Mouse (Mus musculus): ENCODE measurements around the gene Bloc1s2. TPM values are rescaled to one million over a fixed set of nuclear protein-coding genes. Genes with fewer than 3 reads are reported as not detected.

The Bloc1s2 gene
- total and polyA plus RNA-seq, 3 experiments, result 151 to 193 TPM; not detected in 1

- Histone ChIP-seq H3K27me3 (ENCODE audit: control insufficient read depth in 1 of 2, insufficient read depth in 2 of 2, low read length in 2 of 2) (peaks cover 18 to 22% of the 10 kb centered on the region in 2 experiments), H3K4me3 (ENCODE audit: control insufficient read depth in 1 of 2, insufficient read depth in 1 of 2, low read depth in 2 of 2, low read length in 2 of 2) (no peak overlapping the region), H3K27ac (ENCODE audit: control insufficient read depth, low read depth, low read length) (no peak overlapping the region), H3K4me1 (ENCODE audit: control insufficient read depth in 1 of 2, insufficient read depth in 2 of 2, low read length in 2 of 2) (no peaks in the 10 kb centered on the region), H3K9me3 (replicated peaks; ENCODE audit: insufficient read depth, low read length) (no peaks in the 10 kb centered on the region), H3K9ac (ENCODE audit: control insufficient read depth, low read depth, low read length, poor library complexity, severe bottlenecking) (no peak overlapping the region), H3K79me2 (ENCODE audit: control insufficient read depth, insufficient read depth, low read length, poor library complexity) (no peaks in the 10 kb centered on the region), H3K36me3 (ENCODE audit: control insufficient read depth in 1 of 2, insufficient read depth in 2 of 2, low read length in 2 of 2) (no peaks in the 10 kb centered on the region)
- DNase-seq (ENCODE audit: low read depth, low spot score), result no peak
- TF ChIP-seq UBTF (IDR thresholded peaks at IDR 0.05; ENCODE audit: borderline replicate concordance, insufficient read depth, low read depth, low read length), result no peak
- no peak for TF ChIP-seq SIN3A (IDR thresholded peaks at IDR 0.05; ENCODE audit: low read length)
- no peak for TF ChIP-seq MYC (IDR thresholded peaks at IDR 0.05; ENCODE audit: low read depth, low read length)
- no peak for TF ChIP-seq MAX (IDR thresholded peaks at IDR 0.05; ENCODE audit: low read length)
- TF ChIP-seq ZNF384 (IDR thresholded peaks at IDR 0.05; ENCODE audit: low read depth, low read length), result no peak
- TF ChIP-seq CHD1 (IDR thresholded peaks at IDR 0.05; ENCODE audit: low read depth, low read length), result no peak
- no peak for TF ChIP-seq ETS1 (IDR thresholded peaks at IDR 0.05; ENCODE audit: low read depth, low read length)
- TF ChIP-seq MYB (IDR thresholded peaks at IDR 0.05; ENCODE audit: low read depth, low read length), result no peak
- TF ChIP-seq E2F4 (IDR thresholded peaks at IDR 0.05; ENCODE audit: borderline replicate concordance, low read depth, low read length), result no peak
- no peak for TF ChIP-seq USF1 (IDR thresholded peaks at IDR 0.05; ENCODE audit: low read depth, low read length)
- no peak for TF ChIP-seq TAL1 (IDR thresholded peaks at IDR 0.05; ENCODE audit: low read length)
- TF ChIP-seq RAD21 (IDR thresholded peaks at IDR 0.05; ENCODE audit: low read depth, low read length), result no peak
- TF ChIP-seq ELF1 (IDR thresholded peaks at IDR 0.05; ENCODE audit: low read depth, low read length), result no peak
- no peak for TF ChIP-seq EP300 (IDR thresholded peaks at IDR 0.05; ENCODE audit: low read depth in 1 of 2, low read length in 2 of 2)
- TF ChIP-seq CHD2 (IDR thresholded peaks at IDR 0.05; ENCODE audit: low read length), result no peak
- TF ChIP-seq GATA1 (IDR thresholded peaks at IDR 0.05; ENCODE audit: low read depth, low read length), result no peak
Observed at GRCm38 (mm10) chr19:44157005-44157404, 10.8 kb upstream of the Bloc1s2 start.

GRCm38 (mm10) chr19:44153781-44154180, 7.5 kb upstream of the Bloc1s2 start:
- peaks cover 28 to 31% of the 10 kb centered on the region in 2 experiments for H3K27me3 ChIP-seq (ENCODE audit: control insufficient read depth in 1 of 2, insufficient read depth in 2 of 2, low read length in 2 of 2)
- TF ChIP-seq TAL1 (IDR thresholded peaks at IDR 0.05; ENCODE audit: low read length), result no peak
- no peak for TF ChIP-seq CTCF (IDR thresholded peaks at IDR 0.05 in 2 of 3, conservative IDR thresholded peaks at IDR 0.05 in 1 of 3; ENCODE audit: control insufficient read depth in 1 of 3, insufficient read depth in 1 of 3, low read depth in 2 of 3, low read length in 3 of 3, poor library complexity in 1 of 3, severe bottlenecking in 1 of 3)
- TF ChIP-seq MYC (IDR thresholded peaks at IDR 0.05; ENCODE audit: low read depth, low read length), result no peak
- TF ChIP-seq ZC3H11A (IDR thresholded peaks at IDR 0.05; ENCODE audit: low read depth, low read length), result no peak
- TF ChIP-seq NRF1 (IDR thresholded peaks at IDR 0.05; ENCODE audit: insufficient read depth, low read depth, low read length, poor library complexity, severe bottlenecking), result no peak
- TF ChIP-seq RCOR1 (IDR thresholded peaks at IDR 0.05; ENCODE audit: low read depth, low read length), result no peak
- TF ChIP-seq TBP (IDR thresholded peaks at IDR 0.05; ENCODE audit: low read depth, low read length), result no peak
- no peak for TF ChIP-seq JUND (IDR thresholded peaks at IDR 0.05; ENCODE audit: low read depth, low read length)
- no peak for TF ChIP-seq E2F4 (IDR thresholded peaks at IDR 0.05; ENCODE audit: borderline replicate concordance, low read depth, low read length)
- no peak for TF ChIP-seq ELF1 (IDR thresholded peaks at IDR 0.05; ENCODE audit: low read depth, low read length)
- TF ChIP-seq RAD21 (IDR thresholded peaks at IDR 0.05; ENCODE audit: low read depth, low read length), result no peak
- TF ChIP-seq POLR2A (IDR thresholded peaks at IDR 0.05; ENCODE audit: control insufficient read depth in 1 of 2, insufficient read depth in 1 of 2, low read depth in 1 of 2, low read length in 2 of 2, poor library complexity in 1 of 2), result no peak
- no peak for TF ChIP-seq USF1 (IDR thresholded peaks at IDR 0.05; ENCODE audit: low read depth, low read length)
- no peak overlapping the region for H3K9ac ChIP-seq (ENCODE audit: control insufficient read depth, low read depth, low read length, poor library complexity, severe bottlenecking)
- H3K4me3 ChIP-seq (ENCODE audit: control insufficient read depth in 1 of 2, insufficient read depth in 1 of 2, low read depth in 2 of 2, low read length in 2 of 2), result no peak overlapping the region
- no peak overlapping the region for H3K27ac ChIP-seq (ENCODE audit: control insufficient read depth, low read depth, low read length)
- no peaks in the 10 kb centered on the region for H3K36me3 ChIP-seq (ENCODE audit: control insufficient read depth in 1 of 2, insufficient read depth in 2 of 2, low read length in 2 of 2)
- no peak for DNase-seq (ENCODE audit: low read depth, low spot score)
- H3K4me1 ChIP-seq (ENCODE audit: control insufficient read depth in 1 of 2, insufficient read depth in 2 of 2, low read length in 2 of 2), result no peaks in the 10 kb centered on the region
- H3K79me2 ChIP-seq (ENCODE audit: control insufficient read depth, insufficient read depth, low read length, poor library complexity), result no peaks in the 10 kb centered on the region
- H3K9me3 ChIP-seq (replicated peaks; ENCODE audit: insufficient read depth, low read length), result no peaks in the 10 kb centered on the region

Data from MEL (cell line).